Mouse (Mus musculus): ENCODE measurements around the gene Olfr553. TPM values are rescaled to one million over a fixed set of nuclear protein-coding genes. Genes with fewer than 3 reads are reported as not detected.
"Not testable (repeated sequence)": the region's sequence is repeated elsewhere in the genome, so short reads cannot be mapped to it uniquely, and the experiment has no call there.

Gene Olfr553
- total RNA-seq (2022): not detected

GRCm38 (mm10) chr7:102618118-102618517, at the start of gene Olfr553:
TSS of gene Olfr553 (minus strand) at chr7:102618218.
- DNase-seq: no peak

GRCm38 (mm10) chr7:102665378-102665777, 47.4 kb upstream of the Olfr553 start:
- no peak for DNase-seq

- DNase-seq: no peak
These were observed 46.6 kb upstream of the Olfr553 start, which contains the start of gene Olfr556 for GRCm38 (mm10) chr7:102664599-102664998. TSS of gene Olfr556 (plus strand) at chr7:102664899.

DNA sequence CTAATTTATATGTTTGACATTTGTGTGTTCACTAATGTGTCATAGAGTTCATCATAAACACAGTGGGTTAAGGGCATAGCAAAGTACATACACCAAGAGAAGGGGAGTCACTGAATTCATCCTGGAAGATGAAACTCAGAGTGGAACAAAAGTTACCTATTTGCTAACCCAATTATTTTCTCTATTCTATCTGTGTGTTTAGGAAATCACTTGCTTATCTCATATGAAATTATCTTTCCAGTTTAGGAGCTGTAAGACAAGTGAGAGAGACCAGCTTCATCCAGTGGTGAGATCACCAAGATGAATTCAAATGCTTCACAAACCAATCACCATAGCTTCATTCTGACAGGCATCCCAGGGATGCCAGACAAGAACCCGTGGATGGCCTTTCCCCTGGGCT, 40.5 kb upstream of the Olfr553 start, which contains the start of gene Olfr555:
TSS of gene Olfr555 (plus strand) at position 301 of the 400 bp plus-strand sequence.
- no peak for DNase-seq

DNA sequence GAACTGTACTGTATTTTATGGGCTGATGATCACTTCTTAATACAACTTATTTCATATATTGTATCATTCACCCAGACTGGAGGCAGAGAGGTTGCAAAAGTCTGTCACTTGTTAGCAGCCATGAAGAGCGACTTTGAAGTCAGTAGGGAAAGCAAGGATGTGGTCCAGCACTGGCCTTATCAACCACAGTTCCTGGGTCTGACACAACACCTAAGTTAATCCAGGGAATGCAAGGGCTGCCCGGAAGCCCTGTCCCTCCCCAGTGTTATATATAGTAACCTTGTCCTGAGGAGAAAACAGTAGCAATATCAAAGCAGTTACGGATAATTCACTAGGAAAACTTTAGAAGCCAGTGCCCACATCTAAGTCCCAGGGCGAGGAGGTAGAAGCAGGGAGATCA, 26.9 kb upstream of the Olfr553 start:
- DNase-seq: not testable (repeated sequence)

DNA sequence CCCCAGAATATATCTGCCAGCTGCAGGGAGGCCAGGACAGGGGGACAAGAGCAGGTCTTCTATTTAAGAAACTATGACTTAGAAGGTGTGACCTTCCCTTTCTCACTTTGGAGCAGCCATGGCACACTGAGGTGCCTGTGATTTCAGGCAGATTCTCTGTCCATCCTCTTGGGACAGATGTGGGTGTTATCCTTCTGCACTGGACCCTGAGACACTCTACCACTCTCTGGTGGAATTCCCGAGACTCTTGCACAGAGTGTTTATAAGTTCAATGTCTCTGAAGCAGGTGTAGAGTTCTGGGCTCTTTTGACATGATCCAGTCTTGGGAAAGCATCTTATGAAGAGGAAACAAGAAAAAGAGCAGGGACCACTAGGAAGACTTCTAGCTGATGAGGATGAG, 20.1 kb upstream of the Olfr553 start, which contains the start of gene Olfr554:
TSS of gene Olfr554 (plus strand) at position 301 of the 400 bp plus-strand sequence.
- DNase-seq: no peak

DNA sequence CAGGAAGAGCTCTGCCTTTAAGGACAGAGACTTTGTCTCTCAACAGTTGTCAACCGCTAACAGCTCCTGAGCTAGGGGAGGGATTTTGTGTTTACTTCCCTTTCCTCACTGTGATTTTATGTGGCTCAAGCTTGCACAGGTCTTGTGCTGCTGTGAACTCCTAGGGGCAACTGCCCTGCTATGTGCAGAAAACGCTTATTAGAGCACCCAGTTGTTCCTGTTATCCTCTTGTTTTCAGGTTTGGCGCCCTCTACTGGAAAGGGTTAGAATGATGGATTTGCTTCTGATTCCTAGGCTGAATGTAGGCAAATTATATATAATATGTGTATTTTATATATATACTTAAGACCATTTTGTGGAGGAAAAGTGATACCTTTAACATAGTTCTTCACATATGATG, 18.6 kb upstream of the Olfr553 start:
- no peak for DNase-seq

DNA sequence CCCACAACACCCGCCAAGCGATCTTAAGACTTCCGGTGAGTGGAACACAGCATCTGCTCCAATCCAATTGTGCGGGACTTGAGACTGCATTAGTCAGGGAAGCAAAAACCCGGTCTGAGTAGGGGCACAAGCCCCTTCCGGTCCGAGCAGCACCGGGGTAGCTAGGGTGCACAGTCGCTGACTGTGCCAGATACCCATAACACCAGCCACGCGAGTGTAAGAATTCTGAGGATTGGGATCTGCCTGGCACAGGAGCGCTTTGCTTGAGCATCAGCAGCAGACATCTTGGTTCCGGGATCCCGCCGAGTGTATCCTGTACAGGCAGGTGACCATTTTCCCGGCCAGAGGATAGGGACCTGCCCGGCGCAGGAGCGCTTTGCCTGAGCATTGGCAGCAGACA, 2.4 kb upstream of the Olfr553 start:
- not testable (repeated sequence) for DNase-seq

- no peak for DNase-seq
These were observed 1.6 kb upstream of the Olfr553 start for GRCm38 (mm10) chr7:102619608-102620007.

- no peak for DNase-seq
These were observed 20.5 kb downstream of the Olfr553 start, which contains the start of gene Olfr552 for GRCm38 (mm10) chr7:102597378-102598031. TSS of gene Olfr552 (plus strand) at chr7:102597770.

DNA sequence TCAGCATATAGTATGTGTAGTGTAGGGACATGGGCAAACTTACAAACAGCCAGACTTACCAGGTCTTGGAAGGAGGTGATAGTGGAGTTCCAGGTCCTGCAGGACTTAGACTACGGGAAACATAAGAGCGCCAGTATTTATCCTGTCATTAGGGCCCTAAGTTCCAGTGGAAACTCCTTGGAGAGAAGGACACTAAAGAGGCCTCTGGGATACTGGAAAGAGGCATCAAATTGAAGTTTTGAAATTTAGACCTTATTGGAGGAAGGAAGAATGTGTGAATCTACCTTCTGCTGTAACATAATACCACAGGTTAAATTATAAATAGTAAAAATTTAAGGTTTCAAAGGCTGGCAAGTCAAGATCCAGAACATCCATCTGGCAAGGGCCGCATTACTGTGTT, 26.2 kb downstream of the Olfr553 start, which contains the start of gene Olfr551:
TSS of gene Olfr551 (minus strand) at position 101 of the 400 bp plus-strand sequence.
- no peak for DNase-seq

DNA sequence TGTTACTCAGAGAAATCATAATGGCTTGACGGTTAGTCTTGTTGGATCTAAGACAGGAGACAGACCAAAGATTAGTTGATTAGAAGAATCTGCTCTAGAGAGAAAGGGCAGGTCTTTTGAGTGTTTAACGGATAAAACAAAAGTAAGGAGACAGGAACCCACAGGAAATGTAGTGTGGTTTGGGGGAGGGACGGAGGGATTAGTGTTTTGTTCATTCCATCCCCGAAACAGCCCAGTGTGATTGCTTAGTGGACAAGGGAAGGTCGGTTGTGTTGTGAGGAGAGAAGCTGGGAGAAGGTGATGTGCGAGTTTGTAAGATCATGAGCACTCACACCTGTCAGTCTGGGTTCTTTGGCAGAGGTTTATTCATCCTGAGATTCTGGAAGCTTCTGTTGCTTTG, 42.0 kb downstream of the Olfr553 start:
- DNase-seq: no peak

GRCm38 (mm10) chr7:102573174-102573830, 44.7 kb downstream of the Olfr553 start:
- no peak for DNase-seq

GRCm38 (mm10) chr7:102571142-102571541, 46.9 kb downstream of the Olfr553 start, which contains the start of gene Olfr550:
TSS of gene Olfr550 (plus strand) at chr7:102571442.
- DNase-seq: no peak

DNA sequence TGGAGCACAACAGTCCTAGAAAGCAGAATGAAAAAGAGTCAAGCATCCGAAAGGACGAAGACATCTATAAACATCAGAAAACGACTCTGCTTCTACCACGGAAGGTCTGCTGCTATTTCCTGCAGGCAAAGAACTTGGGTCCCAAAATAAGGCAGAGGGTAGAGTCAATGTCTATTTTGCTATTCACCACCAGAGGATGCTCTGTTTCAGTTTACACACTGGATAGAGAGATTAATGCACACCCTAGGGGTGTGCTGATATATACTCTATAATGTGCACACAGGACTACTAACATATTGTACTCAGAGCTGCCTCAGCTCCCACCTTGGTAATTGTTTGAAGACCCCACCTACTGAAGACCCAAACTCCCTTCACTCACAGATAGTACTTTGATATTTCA, 51.8 kb downstream of the Olfr553 start:
- DNase-seq: no peak

GRCm38 (mm10) chr7:102564999-102565997, 52.7 kb downstream of the Olfr553 start, which contains the start of gene Trim21:
TSS of gene Trim21 (minus strand) at chr7:102565486.
- peak; percentile 92 for DNase-seq

Other genes with a start within 250 kb of the Olfr553 start
- gene Rrm1, start 176.5 kb downstream of the Olfr553 start, total RNA-seq (2022): 10 to 100 TPM; 16.4 to 23.7 (median 20.3) TPM
- not detected for gene Olfr543, start 136.5 kb downstream of the Olfr553 start, total RNA-seq (2022)
- gene Olfr544, start 129.9 kb downstream of the Olfr553 start, total RNA-seq (2022): not detected
- not detected for gene Olfr545, start 118.6 kb downstream of the Olfr553 start, total RNA-seq (2022)
- gene Olfr547, start 83.5 kb downstream of the Olfr553 start, total RNA-seq (2022): not detected
- gene Olfr548-ps1, start 77.3 kb downstream of the Olfr553 start, total RNA-seq (2022): not detected
- gene Olfr549, start 68.3 kb downstream of the Olfr553 start, total RNA-seq (2022): not detected
- gene Trim21, start 52.7 kb downstream of the Olfr553 start, total RNA-seq (2022): 10 to 100 TPM; 13.9 to 22.2 (median 19.0) TPM
- gene Olfr550, start 46.8 kb downstream of the Olfr553 start, total RNA-seq (2022): under 1 TPM in 1 of 4 experiments, not detected in 3; 0.19 TPM
- not detected for gene Olfr551, start 26.3 kb downstream of the Olfr553 start, total RNA-seq (2022)
- gene Olfr552, start 20.4 kb downstream of the Olfr553 start, total RNA-seq (2022): under 1 TPM in 1 of 4 experiments, not detected in 3; 0.05 TPM
- not detected for gene Olfr554, start 20.2 kb upstream of the Olfr553 start, total RNA-seq (2022)
- gene Olfr555, start 40.6 kb upstream of the Olfr553 start, total RNA-seq (2022): not detected
- gene Olfr556, start 46.7 kb upstream of the Olfr553 start, total RNA-seq (2022): not detected
- 10 to 100 TPM; 10.9 to 19.3 (median 15.7) TPM for gene Trim68, start 69.1 kb upstream of the Olfr553 start, total RNA-seq (2022)
- under 1 TPM in 1 of 4 experiments, not detected in 3; 0.12 TPM for gene Olfr557, start 77.7 kb upstream of the Olfr553 start, total RNA-seq (2022)
- under 1 TPM in 3 of 4 experiments, not detected in 1; 0.14 to 0.40 (median 0.18) TPM for gene Olfr558, start 84.0 kb upstream of the Olfr553 start, total RNA-seq (2022)
- not detected for gene Olfr33, start 100.9 kb upstream of the Olfr553 start, total RNA-seq (2022)
- gene Olfr559, start 109.3 kb upstream of the Olfr553 start, total RNA-seq (2022): not detected
- gene Olfr560, start 141.1 kb upstream of the Olfr553 start, total RNA-seq (2022): not detected
- gene Olfr78, start 141.3 kb upstream of the Olfr553 start, total RNA-seq (2022): under 1 TPM; 0.06 to 0.31 (median 0.21) TPM
- not detected for gene Olfr561, start 153.0 kb upstream of the Olfr553 start, total RNA-seq (2022)
- gene Olfr564, start 185.3 kb upstream of the Olfr553 start, total RNA-seq (2022): not detected
- gene Olfr566, start 240.5 kb upstream of the Olfr553 start, total RNA-seq (2022): not detected